Mouse (Mus musculus) heart, postnatal 14 days (tissue): ENCODE measurements around the gene Mpp4. TPM values are rescaled to one million over a fixed set of nuclear protein-coding genes. Genes with fewer than 3 reads are reported as not detected.

Experiments used
- DNase-seq, 2 experiments: peaks; one replicate each; pipeline ENCODE4 v3.0.0; 2021 to 2022
- intact Hi-C: fragments of 180-260 bp; cut with DNase I; formaldehyde crosslinking; loops from one replicate; pipeline ENCODE4 v1.15.1; 2025
- total RNA-seq, 2 experiments: library from RNA; stranded (reverse); gene quantifications; 2 replicates each; pipeline ENCODE4 v1.2.3; 2021

Gene Mpp4
- total RNA-seq, 2 experiments from 2014 or later, result 0.12 TPM; not detected in 1

- no peak for DNase-seq
- intact Hi-C loops, result no loop called here
Observed at GRCm38 (mm10) chr1:59101020-59101419, 62.2 kb downstream of the Mpp4 start.

- intact Hi-C loops, result no loop called here
- no peak for DNase-seq
Observed at GRCm38 (mm10) chr1:59094705-59095104, 68.5 kb downstream of the Mpp4 start, which contains the start of gene C2cd6. Gene C2cd6, minus strand, starts transcription at chr1:59094900.

Other genes with a start within 250 kb of the Mpp4 start
- 100 to 1,000 TPM; 154 to 179 TPM for gene Trak2, start 190.0 kb downstream of the Mpp4 start, total RNA-seq
- gene Stradb, start 189.9 kb downstream of the Mpp4 start, total RNA-seq, result 10 to 100 TPM; 35.1 to 40.0 TPM
- gene C2cd6, start 68.5 kb downstream of the Mpp4 start, total RNA-seq, result not detected
- gene Tmem237, start 43.0 kb downstream of the Mpp4 start, total RNA-seq, result 1 to 10 TPM; 3.5 to 5.1 TPM
- 1 to 10 TPM; 8.5 to 9.2 TPM for gene Als2, start 73.8 kb upstream of the Mpp4 start, total RNA-seq
- under 1 TPM in 1 of 2 experiments, not detected in 1; 0.26 TPM for gene Cdk15, start 93.5 kb upstream of the Mpp4 start, total RNA-seq